Mouse (Mus musculus) cerebellum, adult 8-10 months (tissue): ENCODE results near the gene Tbx22.

Experiments
- DNase-seq: peaks from one replicate; pipeline ENCODE4 v3.0.0; 2022

Tbx22 gene

DNA sequence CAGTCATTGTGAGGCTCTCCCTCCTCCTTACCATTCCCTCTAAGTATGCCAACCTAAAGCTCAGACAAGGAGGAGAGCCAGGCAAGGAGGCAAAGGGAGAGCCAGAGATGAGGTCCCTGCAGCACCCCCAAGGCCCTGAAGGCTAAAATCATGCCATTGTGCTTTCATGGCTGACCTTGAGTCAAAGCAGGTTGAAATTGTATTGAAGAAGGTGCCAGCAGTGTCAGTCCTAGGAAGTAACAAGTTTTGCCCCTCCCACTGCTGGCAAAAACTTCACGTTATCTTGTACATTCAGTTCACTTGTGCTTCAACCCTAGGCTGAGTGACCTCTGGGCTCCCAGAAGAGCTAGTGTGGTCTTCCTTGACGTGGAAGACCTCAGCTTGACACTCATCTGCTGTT is at the start of gene Tbx22:
TSS of gene Tbx22 (plus strand) at position 301 of the 400 bp plus-strand sequence.
- no peak for DNase-seq

DNA sequence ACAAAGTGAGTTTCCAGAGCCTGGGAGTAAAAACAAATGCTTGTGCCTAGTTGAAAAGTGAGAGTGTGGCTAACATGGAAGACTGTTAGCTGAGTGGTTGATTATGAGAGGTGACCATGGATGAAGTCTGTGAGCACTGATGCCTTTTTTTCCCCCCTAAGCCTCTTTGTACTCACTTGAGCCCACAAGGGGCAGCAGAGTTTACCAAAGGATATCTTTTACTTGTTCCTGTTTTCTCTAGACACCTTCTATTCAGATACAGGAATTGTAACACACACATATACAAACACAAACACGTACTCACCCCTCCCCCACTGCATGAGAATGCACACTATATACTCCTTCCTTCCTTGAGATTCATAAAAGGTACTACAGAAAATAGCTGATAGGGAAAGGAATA is 913 bp downstream of the Tbx22 start:
- DNase-seq = no peak

DNA sequence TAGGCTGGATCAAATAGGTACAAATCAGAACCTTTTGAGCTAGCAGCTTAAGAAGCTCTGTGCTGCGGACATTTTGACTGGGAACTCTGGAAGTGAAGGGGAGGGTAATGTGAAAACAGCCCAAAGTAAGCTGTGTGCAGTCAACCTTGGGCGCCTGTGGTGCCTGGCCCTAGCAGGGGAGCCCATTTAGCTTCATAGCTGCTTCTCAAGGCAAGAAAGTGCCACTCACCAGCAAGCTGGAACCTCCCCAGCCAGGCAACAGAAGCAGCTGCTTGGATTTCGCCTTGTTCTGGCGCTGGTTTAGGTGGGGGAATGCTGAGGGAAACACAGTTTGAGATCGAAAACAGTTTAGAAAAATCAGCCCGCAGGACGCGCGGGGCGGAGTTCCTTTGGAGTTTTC is 11.4 kb downstream of the Tbx22 start:
- no peak for DNase-seq

DNA sequence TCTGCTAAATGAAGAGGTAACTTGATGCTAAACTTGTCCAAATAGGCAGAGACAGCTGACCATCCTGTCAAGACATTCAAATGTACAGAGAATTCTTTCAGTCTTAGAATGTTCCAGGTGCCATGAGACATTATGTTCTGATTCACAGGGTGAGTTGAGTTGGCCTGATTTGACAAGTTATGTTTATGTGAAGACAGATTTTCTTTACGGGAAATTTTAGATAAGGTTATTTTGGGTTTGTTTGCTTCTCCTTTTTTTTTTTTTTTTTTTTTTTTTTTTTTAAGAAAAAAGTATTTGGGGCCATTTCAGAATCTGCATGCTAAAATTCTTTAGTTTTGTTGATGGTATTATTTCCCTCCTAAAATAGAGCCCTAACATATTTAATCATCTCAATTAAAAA is 40.8 kb downstream of the Tbx22 start:
- DNase-seq = no peak

DNA sequence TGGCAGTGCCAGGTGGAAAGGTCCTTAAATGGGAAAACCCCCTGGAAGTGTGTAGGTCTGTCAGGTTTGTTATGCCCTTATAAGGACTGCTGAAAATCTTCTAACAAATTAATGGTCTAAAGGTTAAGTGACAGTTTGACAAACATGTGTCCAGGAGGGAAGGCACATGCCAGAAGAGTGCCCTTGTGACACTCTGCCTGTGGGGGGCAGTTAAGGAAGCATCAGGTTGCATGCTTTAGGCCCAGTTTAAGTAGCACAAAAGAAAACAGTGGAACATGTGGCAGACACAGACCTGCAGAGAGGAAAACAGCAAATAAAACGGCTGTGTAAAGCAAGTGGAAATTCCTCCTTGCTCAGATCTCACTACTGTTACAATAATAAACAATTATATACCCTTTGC is 55.8 kb downstream of the Tbx22 start:
- no peak for DNase-seq
